Mouse (Mus musculus) midbrain, embryonic 13.5 days (tissue): Measurements from ENCODE around the gene Vmn1r223. TPM values are rescaled to one million over a fixed set of nuclear protein-coding genes. Genes with fewer than 3 reads are reported as not detected.
A peak's percentile ranks its signal among the peaks of the same experiment; 100 is the strongest.

Experiments used
- ATAC-seq: fragments of 200-750 bp; cut with Nextera tagmentation; 2 replicates; pipeline ENCODE4 v1.8.0; 2017; ENCODE audit warnings: mild to moderate bottlenecking, moderate TSS enrichment, moderate library complexity
- H3K27ac ChIP-seq: fragments of 300-500 bp; sonication (generic); 2 replicates; pipeline ENCODE4 v1.5.1; 2015; ENCODE audit warnings: inconsistent platforms, mild to moderate bottlenecking, moderate library complexity
- H3K27me3 ChIP-seq: fragments of 300-500 bp; sonication (generic); 2 replicates; pipeline ENCODE4 v1.6.1; 2015; ENCODE audit warnings: mild to moderate bottlenecking, inconsistent platforms
- H3K36me3 ChIP-seq: fragments of 300-500 bp; sonication (generic); 2 replicates; pipeline ENCODE4 v1.6.1; 2015; ENCODE audit warnings: mild to moderate bottlenecking, inconsistent platforms
- H3K4me1 ChIP-seq: fragments of 300-500 bp; sonication (generic); replicated peaks from 2 replicates; pipeline ENCODE4 v1.6.1; 2015; ENCODE audit warnings: inconsistent platforms
- H3K4me2 ChIP-seq: fragments of 300-500 bp; sonication (generic); replicated peaks from 2 replicates; pipeline ENCODE4 v1.6.1; 2015; ENCODE audit warnings: moderate library complexity, mild to moderate bottlenecking, inconsistent platforms
- H3K4me3 ChIP-seq: fragments of 300-500 bp; sonication (generic); replicated peaks from 2 replicates; pipeline ENCODE4 v1.5.1; 2015; ENCODE audit warnings: mild to moderate bottlenecking, inconsistent platforms
- H3K9ac ChIP-seq: fragments of 300-500 bp; sonication (generic); replicated peaks from 2 replicates; pipeline ENCODE4 v1.6.1; 2015; ENCODE audit warnings: mild to moderate bottlenecking, inconsistent platforms
- H3K9me3 ChIP-seq: fragments of 300-500 bp; sonication (generic); 2 replicates; pipeline ENCODE4 v1.6.1; 2016; ENCODE audit warnings: mild to moderate bottlenecking, inconsistent platforms
- WGBS: fragments of 180-500 bp; shearing (Covaris S2); methylation state at CpG from one replicate; pipeline ENCODE4 v1.1.7; 2015; 5-methylcytosine and 5-hydroxymethylcytosine counted together
- polyA plus RNA-seq: library from polyadenylated mRNA; unstranded; fragments of >200 nt; fragmentation: Nextera tagmentation; extraction: Ambion mirVana; gene quantifications from 2 replicates; pipeline ENCODE4 v1.2.1, GENCODE M21; 2015

Gene Vmn1r223
- polyA plus RNA-seq, 1 experiment from 2014 or later: not detected

- Histone ChIP-seq H3K9ac (peak overlapping the region; percentile 37; the same call in 1 of the 2 replicates), H3K27ac (no peak overlapping the region), H3K27me3 (peaks cover 58% of the 10 kb centered on the region), H3K36me3 (no peaks in the 10 kb centered on the region), H3K4me2 (peak overlapping the region; percentile 72), H3K4me1 (peaks cover 16% of the 10 kb centered on the region), H3K4me3 (peak overlapping the region; percentile 44), H3K9me3 (no peaks in the 10 kb centered on the region)
- ATAC-seq: peak; percentile 58; the same call in 1 of the 2 replicates
- 3% methylated on average over 22 of the region's 22 CpGs for WGBS
Observed at GRCm38 (mm10) chr13:23285191-23285920, 38.4 kb downstream of the Vmn1r223 start.

GRCm38 (mm10) chr13:23285921-23286720 lies 39.2 kb downstream of the Vmn1r223 start:
- ATAC-seq: peak; percentile 55; the same call in 1 of the 2 replicates
- H3K9me3 ChIP-seq: no peaks in the 10 kb centered on the region
- H3K4me1 ChIP-seq: peaks cover 16% of the 10 kb centered on the region
- no peak overlapping the region for H3K27ac ChIP-seq
- no peaks in the 10 kb centered on the region for H3K36me3 ChIP-seq
- H3K9ac ChIP-seq: peak overlapping the region; percentile 37
- H3K27me3 ChIP-seq: peaks cover 58% of the 10 kb centered on the region
- H3K4me2 ChIP-seq: peak overlapping the region; percentile 72
- under 1% methylated on average over 35 of the region's 35 CpGs for WGBS
- peak overlapping the region; percentile 44 for H3K4me3 ChIP-seq

GRCm38 (mm10) chr13:23286721-23287362 lies 39.9 kb downstream of the Vmn1r223 start:
- Histone ChIP-seq H3K9me3 (no peaks in the 10 kb centered on the region), H3K4me1 (peaks cover 16% of the 10 kb centered on the region), H3K4me2 (peak overlapping the region; percentile 72), H3K9ac (peak overlapping the region; percentile 41; the same call in 1 of the 2 replicates), H3K27ac (no peak overlapping the region), H3K27me3 (peaks cover 58% of the 10 kb centered on the region), H3K4me3 (peak overlapping the region; percentile 44), H3K36me3 (no peaks in the 10 kb centered on the region)
- no peak; the same call in 1 of the 2 replicates for ATAC-seq
- WGBS: 1% methylated on average over 19 of the region's 19 CpGs

GRCm38 (mm10) chr13:23297737-23298136 lies 50.8 kb downstream of the Vmn1r223 start:
- Histone ChIP-seq H3K4me1 (peaks cover 9% of the 10 kb centered on the region; the same call in 1 of the 2 replicates), H3K36me3 (no peaks in the 10 kb centered on the region), H3K9me3 (no peaks in the 10 kb centered on the region), H3K4me2 (no peak overlapping the region), H3K9ac (no peak overlapping the region), H3K27me3 (peaks cover 32% of the 10 kb centered on the region), H3K4me3 (no peak overlapping the region), H3K27ac (no peak overlapping the region)
- ATAC-seq: no peak
- 5% methylated on average over 5 of the region's 5 CpGs for WGBS

GRCm38 (mm10) chr13:23298445-23299232 lies 51.7 kb downstream of the Vmn1r223 start:
- no peak overlapping the region for H3K27ac ChIP-seq
- no peaks in the 10 kb centered on the region for H3K9me3 ChIP-seq
- H3K27me3 ChIP-seq: peaks cover 32% of the 10 kb centered on the region
- ATAC-seq: peak; percentile 70; the same call in 1 of the 2 replicates
- no peak overlapping the region for H3K9ac ChIP-seq
- peak overlapping the region; percentile 42 for H3K4me3 ChIP-seq
- H3K4me2 ChIP-seq: peak overlapping the region; percentile 55
- H3K4me1 ChIP-seq: peaks cover 9% of the 10 kb centered on the region; the same call in 1 of the 2 replicates
- WGBS: 2% methylated on average over 21 of the region's 21 CpGs
- H3K36me3 ChIP-seq: no peaks in the 10 kb centered on the region

- Histone ChIP-seq H3K36me3 (no peaks in the 10 kb centered on the region), H3K9me3 (no peaks in the 10 kb centered on the region), H3K4me3 (peak overlapping the region; percentile 42), H3K4me2 (peak overlapping the region; percentile 55), H3K4me1 (peaks cover 9% of the 10 kb centered on the region; the same call in 1 of the 2 replicates), H3K27me3 (peaks cover 32% of the 10 kb centered on the region), H3K27ac (no peak overlapping the region), H3K9ac (no peak overlapping the region; the same call in 1 of the 2 replicates)
- peak; percentile 50 for ATAC-seq
- WGBS: 1% methylated on average over 22 of the region's 22 CpGs
Observed at GRCm38 (mm10) chr13:23299276-23299998, 52.5 kb downstream of the Vmn1r223 start.

- under 1% methylated on average over 13 of the region's 13 CpGs for WGBS
- Histone ChIP-seq H3K27me3 (peaks cover 32% of the 10 kb centered on the region), H3K4me2 (peak overlapping the region; percentile 55), H3K36me3 (no peaks in the 10 kb centered on the region), H3K9me3 (no peaks in the 10 kb centered on the region), H3K4me3 (peak overlapping the region; percentile 42), H3K4me1 (peaks cover 9% of the 10 kb centered on the region; the same call in 1 of the 2 replicates), H3K9ac (no peak overlapping the region; the same call in 1 of the 2 replicates), H3K27ac (no peak overlapping the region)
- ATAC-seq: no peak
Observed at GRCm38 (mm10) chr13:23299999-23300341, 53.0 kb downstream of the Vmn1r223 start.

Other genes with a start within 250 kb of the Vmn1r223 start
- not detected in 2 replicates for gene Vmn1r213, start 239.5 kb upstream of the Vmn1r223 start, polyA plus RNA-seq
- gene Vmn1r214, start 216.7 kb upstream of the Vmn1r223 start, polyA plus RNA-seq: not detected in 2 replicates
- gene Vmn1r215, start 179.1 kb upstream of the Vmn1r223 start, polyA plus RNA-seq: not detected in 2 replicates
- gene Vmn1r217, start 128.9 kb upstream of the Vmn1r223 start, polyA plus RNA-seq: not detected in 2 replicates
- not detected in 2 replicates for gene Vmn1r218, start 114.0 kb upstream of the Vmn1r223 start, polyA plus RNA-seq
- gene Vmn1r219, start 87.8 kb upstream of the Vmn1r223 start, polyA plus RNA-seq: not detected in 2 replicates
- gene Vmn1r220, start 59.2 kb upstream of the Vmn1r223 start, polyA plus RNA-seq: not detected in 2 replicates
- not detected in 2 replicates for gene Vmn1r221, start 33.0 kb upstream of the Vmn1r223 start, polyA plus RNA-seq
- not detected in 2 replicates for gene Vmn1r222, start 11.2 kb upstream of the Vmn1r223 start, polyA plus RNA-seq
- 56.3 and 58.9 TPM in 2 replicates for gene Zfp322a, start 122.1 kb downstream of the Vmn1r223 start, polyA plus RNA-seq
- gene Abt1, start 176.7 kb downstream of the Vmn1r223 start, polyA plus RNA-seq: 10.8 TPM in 2 replicates
- gene Btn1a1, start 218.8 kb downstream of the Vmn1r223 start, polyA plus RNA-seq: 0.04 and 0.13 TPM in 2 replicates
- gene Btn2a2, start 241.7 kb downstream of the Vmn1r223 start, polyA plus RNA-seq: 0.13 TPM in 2 replicates